Mouse (Mus musculus) forebrain, embryonic 16.5 days (tissue): ENCODE data around the gene Uba1. TPM values are rescaled to one million over a fixed set of nuclear protein-coding genes. Genes with fewer than 3 reads are reported as not detected.
"Not testable (repeated sequence)": the region's sequence is repeated elsewhere in the genome, so short reads cannot be mapped to it uniquely, and the experiment has no call there.

ENCODE experiments used
- ATAC-seq: fragments of 200-750 bp; cut with Nextera tagmentation; 2 replicates; pipeline ENCODE4 v1.8.0; 2017; ENCODE audit warnings: mild to moderate bottlenecking, moderate library complexity
- H3K27ac ChIP-seq: fragments of 300-500 bp; sonication (generic); 2 replicates; pipeline ENCODE4 v1.5.1; 2014; ENCODE audit warnings: low read length, control low read depth
- H3K27me3 ChIP-seq: fragments of 300-500 bp; sonication (generic); replicated peaks from 2 replicates; pipeline ENCODE4 v1.6.1; 2014; ENCODE audit warnings: low read length; ENCODE audit not compliant: control insufficient read depth, insufficient read depth
- H3K36me3 ChIP-seq: fragments of 300-500 bp; sonication (generic); 2 replicates; pipeline ENCODE4 v1.6.1; 2014; ENCODE audit not compliant: control insufficient read depth, insufficient read depth
- H3K4me1 ChIP-seq: fragments of 300-500 bp; sonication (generic); replicated peaks from 2 replicates; pipeline ENCODE4 v1.6.1; 2014; ENCODE audit warnings: low read length; ENCODE audit not compliant: control insufficient read depth, insufficient read depth
- H3K4me2 ChIP-seq: fragments of 300-500 bp; sonication (generic); 2 replicates; pipeline ENCODE4 v1.6.1; 2014; ENCODE audit warnings: mild to moderate bottlenecking, low read length, control low read depth
- H3K4me3 ChIP-seq: fragments of 300-500 bp; sonication (generic); replicated peaks from 2 replicates; pipeline ENCODE4 v1.5.1; 2014; ENCODE audit warnings: mild to moderate bottlenecking, low read length, control low read depth
- H3K9ac ChIP-seq: fragments of 300-500 bp; sonication (generic); replicated peaks from 2 replicates; pipeline ENCODE4 v1.6.1; 2014; ENCODE audit warnings: low read depth, low read length, control low read depth
- H3K9me3 ChIP-seq: fragments of 300-500 bp; sonication (generic); 2 replicates; pipeline ENCODE4 v1.6.1; 2016; ENCODE audit warnings: low read length; ENCODE audit not compliant: control insufficient read depth
- WGBS: fragments of 180-500 bp; shearing (Covaris S2); extraction: QIAGEN DNeasy Blood & Tissue Kit; methylation state at CpG from one replicate; pipeline ENCODE4 v1.1.7; 2014; 5-methylcytosine and 5-hydroxymethylcytosine counted together
- polyA plus RNA-seq: library from polyadenylated mRNA; unstranded; fragments of >200 nt; fragmentation: Nextera tagmentation; extraction: Ambion mirVana; gene quantifications from 2 replicates; pipeline ENCODE4 v1.2.1, GENCODE M21; 2015

Uba1 gene
- polyA plus RNA-seq, 1 experiment from 2014 or later: 436 TPM

DNA sequence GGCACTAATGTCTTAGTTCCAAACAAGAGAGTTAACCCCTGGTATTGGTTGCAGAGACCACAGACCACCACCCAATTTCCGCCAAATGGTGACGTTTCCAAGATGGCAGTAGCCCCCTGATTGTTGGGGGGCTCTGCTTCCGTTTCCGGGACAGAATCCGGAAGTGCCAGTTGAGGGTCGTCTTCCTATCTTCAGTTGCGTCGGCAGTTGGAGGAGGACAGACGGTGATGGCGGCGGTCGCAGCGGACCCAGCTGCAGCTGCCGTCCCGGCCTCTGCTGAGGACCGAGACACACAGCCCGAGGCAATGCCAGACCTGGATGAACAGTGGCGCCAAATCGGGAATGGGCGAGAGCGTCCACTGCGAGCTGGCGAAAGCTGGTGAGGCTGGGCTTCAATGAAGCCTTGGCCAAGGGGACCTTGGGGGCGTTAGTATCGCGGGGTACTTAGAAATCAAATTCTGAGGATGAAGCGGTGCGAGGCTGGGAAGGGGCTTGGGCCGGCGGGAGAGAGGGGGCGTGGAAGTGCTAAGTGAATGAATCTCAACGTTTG lies 45.7 kb downstream of the Uba1 start, which contains the start of gene Usp11:
Usp11 (plus strand) TSS at position 166 of the 550 bp plus-strand sequence.
- H3K4me1 ChIP-seq: no peaks in the 10 kb centered on the region
- H3K4me2 ChIP-seq: peak within 1 kb of the TSS; percentile 46
- peak within 1 kb of the TSS; percentile 93 for H3K27ac ChIP-seq
- no peaks in the 10 kb centered on the region for H3K36me3 ChIP-seq
- no peaks in the 10 kb centered on the region for H3K9me3 ChIP-seq
- WGBS: 13% methylated on average over 32 of the region's 32 CpGs
- peak within 1 kb of the TSS; percentile 68 for H3K4me3 ChIP-seq
- H3K9ac ChIP-seq: peak within 1 kb of the TSS; percentile 62
- no peaks in the 10 kb centered on the region for H3K27me3 ChIP-seq
- peak; percentile 77 for ATAC-seq

DNA sequence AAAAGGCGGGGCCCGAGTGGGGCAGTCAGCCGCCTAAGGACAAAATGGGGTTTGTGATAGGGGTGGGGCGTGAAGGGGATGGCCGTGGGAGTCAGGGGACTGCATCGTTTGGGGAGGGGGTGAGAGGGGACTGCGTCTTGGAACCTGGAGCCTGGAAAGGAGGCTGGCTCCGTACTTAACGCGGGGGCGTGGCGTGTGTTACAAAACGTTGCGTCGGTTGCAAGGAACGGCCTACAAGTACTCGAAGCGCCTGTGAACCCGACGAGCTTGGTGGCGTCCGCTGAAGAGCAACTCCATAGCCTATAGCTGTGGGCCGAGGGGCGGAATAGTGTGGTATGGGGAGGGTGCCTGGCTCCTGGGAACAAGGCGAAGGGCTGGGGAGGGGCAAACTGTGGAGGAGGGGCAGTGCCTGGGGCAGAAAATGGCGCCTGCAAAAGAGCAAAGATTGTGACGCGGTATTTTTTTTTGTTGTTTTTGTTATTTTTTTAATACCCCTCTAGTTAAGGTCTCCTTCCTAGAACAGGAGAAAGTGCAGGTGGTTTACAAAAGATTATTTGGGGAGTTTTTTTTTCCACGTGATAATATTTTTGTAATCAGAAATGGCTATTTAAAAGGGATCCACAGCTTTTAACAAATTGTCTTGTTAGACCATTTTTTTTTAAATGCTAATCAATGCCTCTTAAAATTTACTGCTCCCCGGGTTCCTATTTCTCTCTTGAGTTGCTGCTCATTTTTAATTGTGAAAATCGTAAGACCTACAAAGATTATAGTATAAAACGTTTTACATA lies 46.4 kb downstream of the Uba1 start:
- no peaks in the 10 kb centered on the region for H3K36me3 ChIP-seq
- no peaks in the 10 kb centered on the region for H3K27me3 ChIP-seq
- H3K9me3 ChIP-seq: no peaks in the 10 kb centered on the region
- 19% methylated on average over 32 of the region's 32 CpGs for WGBS
- peak; percentile 93 for ATAC-seq
- peak overlapping the region; percentile 62 for H3K9ac ChIP-seq
- peak overlapping the region; percentile 46 for H3K4me2 ChIP-seq
- H3K4me1 ChIP-seq: no peaks in the 10 kb centered on the region
- H3K27ac ChIP-seq: peak overlapping the region; percentile 93
- H3K4me3 ChIP-seq: peak overlapping the region; percentile 68

DNA sequence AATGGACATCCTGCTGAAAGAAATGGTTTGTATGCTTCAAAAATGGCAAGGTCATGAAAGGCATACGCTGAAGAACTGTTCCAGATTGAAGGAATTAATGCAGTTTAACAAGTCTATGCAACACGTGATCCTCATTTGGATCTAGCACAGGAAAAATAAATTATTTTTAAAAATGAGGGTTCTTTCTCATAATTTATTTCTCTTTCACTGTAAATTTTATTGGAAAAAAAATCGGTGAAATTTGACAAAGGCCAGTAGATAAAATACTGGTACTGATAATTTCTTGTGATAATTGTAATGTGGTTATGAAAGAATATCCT lies 46.9 kb downstream of the Uba1 start:
- Histone ChIP-seq H3K4me1 (no peaks in the 10 kb centered on the region), H3K4me3 (peak overlapping the region; percentile 30), H3K27ac (no peak overlapping the region), H3K9ac (no peak overlapping the region), H3K36me3 (no peaks in the 10 kb centered on the region), H3K9me3 (no peaks in the 10 kb centered on the region), H3K27me3 (no peaks in the 10 kb centered on the region), H3K4me2 (peak overlapping the region; percentile 42)
- 30% methylated on average over 3 of the region's 3 CpGs for WGBS
- ATAC-seq: no peak

DNA sequence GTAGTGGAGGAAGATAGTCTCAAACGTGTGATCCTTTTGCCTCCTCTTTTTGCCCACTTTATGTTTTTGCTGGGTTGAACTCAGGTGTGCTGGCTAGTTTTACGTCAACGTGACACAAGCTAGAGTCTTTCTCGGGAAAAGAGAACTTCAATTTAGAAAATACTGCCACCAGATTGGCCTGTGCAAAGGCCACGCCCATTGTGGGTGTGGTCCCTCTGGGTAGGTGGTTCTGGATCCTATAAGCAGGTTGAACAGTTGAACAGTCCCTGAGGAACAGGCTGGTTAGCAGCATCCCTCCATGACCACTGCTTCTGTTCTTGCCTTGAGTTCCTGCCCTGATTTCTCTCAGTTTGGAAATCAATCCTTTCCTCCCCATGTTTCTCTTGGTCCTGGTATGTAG lies 70.6 kb downstream of the Uba1 start:
- WGBS: 77% methylated on average over 5 of the region's 5 CpGs
- ATAC-seq: no peak
- no peaks in the 10 kb centered on the region for H3K4me1 ChIP-seq

GRCm38 (mm10) chrX:20730048-20730447 lies 71.9 kb downstream of the Uba1 start:
- H3K9ac ChIP-seq, H3K27me3 ChIP-seq, H3K4me3 ChIP-seq, H3K4me1 ChIP-seq, H3K9me3 ChIP-seq, H3K36me3 ChIP-seq, H3K27ac ChIP-seq, H3K4me2 ChIP-seq, ATAC-seq: not testable (repeated sequence)
- WGBS: 51% methylated on average over 10 of the region's 10 CpGs

More for the DNA sequence above, 70.6 kb downstream of the Uba1 start:
- Histone ChIP-seq H3K4me2 (no peak overlapping the region), H3K27me3 (no peaks in the 10 kb centered on the region), H3K9me3 (no peaks in the 10 kb centered on the region), H3K4me3 (no peak overlapping the region), H3K9ac (no peak overlapping the region), H3K36me3 (no peaks in the 10 kb centered on the region), H3K27ac (no peak overlapping the region)

Other genes starting within 250 kb of the Uba1 start
- 7.3 and 8.3 TPM in 2 replicates for gene Jade3, start 232.6 kb upstream of the Uba1 start, polyA plus RNA-seq
- gene Rgn, start 108.5 kb upstream of the Uba1 start, polyA plus RNA-seq: 0.20 and 0.25 TPM in 2 replicates
- gene Rbm10, start 40.8 kb upstream of the Uba1 start, polyA plus RNA-seq: 62.9 and 65.3 TPM in 2 replicates
- 171 and 176 TPM in 2 replicates for gene Ndufb11, start 40.7 kb upstream of the Uba1 start, polyA plus RNA-seq
- 132 and 137 TPM in 2 replicates for gene Cdk16, start 29.6 kb downstream of the Uba1 start, polyA plus RNA-seq
- gene Usp11, start 45.6 kb downstream of the Uba1 start, polyA plus RNA-seq: 89.7 and 98.0 TPM in 2 replicates
- 233 and 295 TPM in 2 replicates for gene Araf, start 139.5 kb downstream of the Uba1 start, polyA plus RNA-seq
- gene Timp1, start 211.8 kb downstream of the Uba1 start, polyA plus RNA-seq: 2.4 and 3.4 TPM in 2 replicates